In the genomic region with DNA sequence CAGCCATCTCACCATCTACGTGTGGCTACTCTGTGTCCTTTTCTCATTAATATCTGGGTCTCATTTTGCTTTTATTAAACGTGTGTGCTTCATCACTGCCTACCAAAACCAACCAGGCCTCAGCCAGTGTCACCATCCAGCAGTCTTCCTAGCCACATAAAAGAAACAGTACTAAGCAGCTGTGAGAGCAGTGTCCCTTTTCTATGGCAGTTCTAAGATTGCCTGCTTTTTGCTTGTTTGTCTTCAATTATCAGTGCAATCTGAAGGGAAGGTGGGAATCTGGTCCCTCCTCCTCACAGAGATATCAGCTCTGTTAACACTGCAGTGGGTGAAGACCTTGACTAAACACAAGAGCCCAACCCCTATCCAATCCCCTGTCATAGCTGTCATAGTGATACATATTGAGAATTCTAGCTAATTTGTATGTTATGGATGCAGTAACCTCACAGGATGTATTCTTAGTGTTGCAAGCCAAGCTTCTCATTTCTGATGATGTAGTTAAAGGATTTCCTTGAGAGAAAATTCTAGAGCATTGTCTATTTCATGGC, we compare ENCODE assay signal across 22 mouse cellular contexts.
DNase-seq lines count a peak whose midpoint lies in the region; ATAC-seq and TF ChIP-seq lines count a peak whose summit lies in the region.
"Had no signal": no experiment of that assay in that cellular context is flagged by ENCODE, and none has a peak within 500 bp of the region (broad histone marks: within the 10 kb centered on the region; RNA-seq: fewer than 3 reads in every experiment).

No protein-coding gene starts in this region.

- H3K4me1 ChIP-seq in midbrain, embryonic 14.5 days (ENCODE audit: control insufficient read depth, insufficient read depth, low read length), result peaks cover 9% of the 10 kb centered on the region
- H3K4me1 ChIP-seq in midbrain, embryonic 11.5 days (ENCODE audit: control insufficient read depth, insufficient read depth, low read length), result no peaks in the 10 kb centered on the region
- H3K4me1 ChIP-seq in hindbrain, embryonic 16.5 days (ENCODE audit: control insufficient read depth, insufficient read depth, low read depth, low read length), result peaks cover 5% of the 10 kb centered on the region
- H3K4me1 ChIP-seq in neural tube, embryonic 15.5 days, result peaks cover 6% of the 10 kb centered on the region; the same call in 1 of the 2 replicates
- H3K4me1 ChIP-seq in liver, postnatal 0 days (ENCODE audit: insufficient read depth), result no peaks in the 10 kb centered on the region
- H3K4me1 ChIP-seq: limb, embryonic 15.5 days; liver, embryonic 15.5 days had no signal

- H3K4me3 ChIP-seq in midbrain, embryonic 14.5 days (replicated peaks; ENCODE audit: low read depth, low read length), result no peak overlapping the region
- H3K4me3 ChIP-seq in midbrain, embryonic 11.5 days (ENCODE audit: low read depth, low read length), result no peak overlapping the region
- no peak overlapping the region for H3K4me3 ChIP-seq in hindbrain, embryonic 16.5 days (ENCODE audit: low read length)
- H3K4me3 ChIP-seq in neural tube, embryonic 15.5 days (replicated peaks), result no peak overlapping the region
- H3K4me3 ChIP-seq in liver, postnatal 0 days (ENCODE audit: low read depth, low read length), result no peak overlapping the region
- H3K4me3 ChIP-seq: heart, adult 2 months; limb, embryonic 15.5 days; liver, embryonic 15.5 days had no signal

- H3K9ac ChIP-seq in midbrain, embryonic 14.5 days (replicated peaks; ENCODE audit: low read length), result 0 out of 2 replicates have a peak overlapping the region, but pooled peaks have one; percentile 9
- H3K9ac ChIP-seq in midbrain, embryonic 11.5 days (ENCODE audit: low read length), result no peak overlapping the region
- no peak overlapping the region for H3K9ac ChIP-seq in hindbrain, embryonic 16.5 days (ENCODE audit: low read depth, low read length)
- H3K9ac ChIP-seq in neural tube, embryonic 15.5 days (replicated peaks), result no peak overlapping the region
- H3K9ac ChIP-seq in liver, postnatal 0 days (replicated peaks), result no peak overlapping the region
- H3K9ac ChIP-seq: limb, embryonic 15.5 days; liver, embryonic 15.5 days had no signal

- 47% methylated on average over 2 of the region's 2 CpGs for WGBS in midbrain, embryonic 14.5 days
- 82% methylated on average over 2 of the region's 2 CpGs for WGBS in midbrain, embryonic 11.5 days
- WGBS in hindbrain, embryonic 16.5 days, result 53% methylated on average over 2 of the region's 2 CpGs
- WGBS in neural tube, embryonic 15.5 days, result 65% methylated on average over 2 of the region's 2 CpGs
- WGBS in liver, postnatal 0 days (ENCODE audit: insufficient replicate concordance), result 51% methylated on average over 2 of the region's 2 CpGs

- ATAC-seq in midbrain, embryonic 14.5 days (ENCODE audit: low FRiP score, low TSS enrichment), result peak; percentile 53; the same call in 1 of the 2 replicates
- no peak; the same call in 1 of the 2 replicates for ATAC-seq in midbrain, embryonic 11.5 days (ENCODE audit: low FRiP score)
- ATAC-seq in hindbrain, embryonic 16.5 days, result peak; percentile 73
- peak; percentile 46 for ATAC-seq in neural tube, embryonic 15.5 days (ENCODE audit: low FRiP score)
- ATAC-seq in liver, postnatal 0 days, result no peak

- no peak for TF ChIP-seq EP300 in liver, postnatal 0 days (IDR thresholded peaks at IDR 0.05; ENCODE audit: low read depth)

- H3K4me2 ChIP-seq in midbrain, embryonic 14.5 days (ENCODE audit: low read length), result no peak overlapping the region
- H3K4me2 ChIP-seq in midbrain, embryonic 11.5 days, result no peak overlapping the region
- H3K4me2 ChIP-seq in hindbrain, embryonic 16.5 days (ENCODE audit: low read length), result no peak overlapping the region
- H3K4me2 ChIP-seq in neural tube, embryonic 15.5 days, result no peak overlapping the region
- no peak overlapping the region for H3K4me2 ChIP-seq in liver, postnatal 0 days (ENCODE audit: low read depth, low read length)
- H3K4me2 ChIP-seq: limb, embryonic 15.5 days; liver, embryonic 15.5 days had no signal

- H3K27ac ChIP-seq in midbrain, embryonic 14.5 days (replicated peaks; ENCODE audit: low read depth, low read length), result peak overlapping the region; percentile 80
- no peak overlapping the region for H3K27ac ChIP-seq in midbrain, embryonic 11.5 days (ENCODE audit: low read depth, low read length)
- peak overlapping the region; percentile 73 for H3K27ac ChIP-seq in hindbrain, embryonic 16.5 days (ENCODE audit: low read depth, low read length)
- H3K27ac ChIP-seq in neural tube, embryonic 15.5 days (replicated peaks), result peak overlapping the region; percentile 68
- H3K27ac ChIP-seq in liver, postnatal 0 days (ENCODE audit: low read depth), result no peak overlapping the region
- H3K27ac ChIP-seq: heart, adult 2 months; limb, embryonic 15.5 days; liver, embryonic 15.5 days had no signal

- DNase-seq in heart, adult 11 months, result peak; percentile 55
- DNase-seq in heart, postnatal 4 days, result no peak
- DNase-seq in midbrain, embryonic 14.5 days, result no peak
- no peak for DNase-seq in midbrain, embryonic 11.5 days (ENCODE audit: low spot score, missing footprints)
- DNase-seq in spleen, adult 18-20 months, result no peak
- DNase-seq in liver, postnatal 0 days, result no peak
- DNase-seq: adrenal gland, postnatal 25 days; cerebellum, adult 18-20 months; cerebellum, postnatal 25 days; gastrocnemius, postnatal 10 days; heart, adult 2 months; heart, postnatal 36 days; kidney, adult 11 months; layer of hippocampus, postnatal 36 days; lung, postnatal 10 days; right cerebral cortex, postnatal 4 days; thymus, postnatal 14 days had no signal

- H3K36me3 ChIP-seq in midbrain, embryonic 14.5 days (ENCODE audit: control insufficient read depth, insufficient read depth, low read length), result no peaks in the 10 kb centered on the region
- no peaks in the 10 kb centered on the region for H3K36me3 ChIP-seq in midbrain, embryonic 11.5 days (ENCODE audit: control insufficient read depth, insufficient read depth, low read length)
- no peaks in the 10 kb centered on the region for H3K36me3 ChIP-seq in hindbrain, embryonic 16.5 days (ENCODE audit: control insufficient read depth, insufficient read depth, low read length)
- H3K36me3 ChIP-seq in neural tube, embryonic 15.5 days, result no peaks in the 10 kb centered on the region
- H3K36me3 ChIP-seq in liver, postnatal 0 days (replicated peaks; ENCODE audit: insufficient read depth, low read length), result no peaks in the 10 kb centered on the region
- H3K36me3 ChIP-seq: limb, embryonic 15.5 days; liver, embryonic 15.5 days had no signal

- no peaks in the 10 kb centered on the region for H3K27me3 ChIP-seq in midbrain, embryonic 14.5 days (ENCODE audit: control insufficient read depth, insufficient read depth, low read length)
- no peaks in the 10 kb centered on the region for H3K27me3 ChIP-seq in midbrain, embryonic 11.5 days (ENCODE audit: control insufficient read depth, insufficient read depth, low read length)
- no peaks in the 10 kb centered on the region for H3K27me3 ChIP-seq in hindbrain, embryonic 16.5 days (replicated peaks; ENCODE audit: control insufficient read depth, insufficient read depth, low read length)
- no peaks in the 10 kb centered on the region for H3K27me3 ChIP-seq in neural tube, embryonic 15.5 days (replicated peaks)
- H3K27me3 ChIP-seq in liver, postnatal 0 days (ENCODE audit: insufficient read depth, low read length), result no peaks in the 10 kb centered on the region
- H3K27me3 ChIP-seq: CH12.LX; limb, embryonic 15.5 days; liver, embryonic 15.5 days had no signal

- no peaks in the 10 kb centered on the region for H3K9me3 ChIP-seq in midbrain, embryonic 14.5 days (ENCODE audit: control insufficient read depth, low read length)
- H3K9me3 ChIP-seq in midbrain, embryonic 11.5 days (ENCODE audit: control insufficient read depth, low read length), result no peaks in the 10 kb centered on the region
- no peaks in the 10 kb centered on the region for H3K9me3 ChIP-seq in hindbrain, embryonic 16.5 days (ENCODE audit: control insufficient read depth, low read length)
- no peaks in the 10 kb centered on the region for H3K9me3 ChIP-seq in neural tube, embryonic 15.5 days (replicated peaks)
- no peaks in the 10 kb centered on the region for H3K9me3 ChIP-seq in liver, postnatal 0 days (ENCODE audit: low read length)
- H3K9me3 ChIP-seq: limb, embryonic 15.5 days; liver, embryonic 15.5 days had no signal

- no peak for TF ChIP-seq CTCF in liver, postnatal 0 days (IDR thresholded peaks at IDR 0.05; ENCODE audit: low read depth)

Comparison
In these comparisons a context has a peak if more than half of its experiments do, and no peak if none do; other contexts are left out.
1. ATAC-seq: peak in midbrain, embryonic 14.5 days (single experiment), hindbrain, embryonic 16.5 days (single experiment) and neural tube, embryonic 15.5 days (single experiment); none in midbrain, embryonic 11.5 days (single experiment) and liver, postnatal 0 days (single experiment).
2. H3K27ac ChIP-seq: peak in midbrain, embryonic 14.5 days (single experiment), hindbrain, embryonic 16.5 days (single experiment) and neural tube, embryonic 15.5 days (single experiment); none in midbrain, embryonic 11.5 days (single experiment) and liver, postnatal 0 days (single experiment).